Mouse (Mus musculus) lung, adult 18-20 months (tissue): Measurements from ENCODE around the gene Cacna1c.

Experiments
- DNase-seq, 2 experiments: peaks; one replicate each; pipeline ENCODE4 v3.0.0; 2022; ENCODE audit warnings: mixed read lengths in 2 of 2

Cacna1c gene

GRCm38 (mm10) chr6:118538627-118539026, 657.6 kb downstream of the Cacna1c start:
- no peak for DNase-seq
